Mouse (Mus musculus): ENCODE measurements around the gene 4930404N11Rik. TPM values are rescaled to one million over a fixed set of nuclear protein-coding genes. Genes with fewer than 3 reads are reported as not detected.

4930404N11Rik gene
- polyA plus RNA-seq, 1 experiment from 2014 or later, result 1.5 TPM

GRCm38 (mm10) chr10:81392781-81393185 lies 27.2 kb upstream of the 4930404N11Rik start, which contains the start of gene Smim24:
Smim24 (plus strand) TSS chr10:81393051.
- no peaks in the 10 kb centered on the region for H3K9me3 ChIP-seq (ENCODE audit: control insufficient read depth)
- H3K36me3 ChIP-seq (ENCODE audit: control insufficient read depth, insufficient read depth), result peaks cover 24% of the 10 kb centered on the region
- H3K9ac ChIP-seq (ENCODE audit: low read depth, low read length), result peak within 1 kb of the TSS; percentile 63
- no peak for TF ChIP-seq CTCF (IDR thresholded peaks at IDR 0.05; ENCODE audit: low read depth)
- 32% methylated on average over 14 of the region's 14 CpGs for WGBS
- ATAC-seq, result peak; percentile 87
- peak within 1 kb of the TSS; percentile 95 for H3K27ac ChIP-seq (ENCODE audit: low read depth, low read length)
- H3K4me1 ChIP-seq (replicated peaks; ENCODE audit: control insufficient read depth, insufficient read depth, low read length), result no peaks in the 10 kb centered on the region; the same call in 1 of the 2 replicates
- H3K4me2 ChIP-seq (replicated peaks; ENCODE audit: low read depth), result peak within 1 kb of the TSS; percentile 79
- H3K27me3 ChIP-seq (replicated peaks; ENCODE audit: control insufficient read depth, insufficient read depth, low read length), result no peaks in the 10 kb centered on the region
- peak within 1 kb of the TSS; percentile 48 for H3K4me3 ChIP-seq (ENCODE audit: low read depth, low read length)

- H3K9ac ChIP-seq (ENCODE audit: low read depth, low read length), result no peak overlapping the region
- H3K9me3 ChIP-seq (ENCODE audit: control insufficient read depth), result no peaks in the 10 kb centered on the region
- H3K4me3 ChIP-seq (ENCODE audit: low read depth, low read length), result peak overlapping the region; percentile 48; the same call in 1 of the 2 replicates
- no peaks in the 10 kb centered on the region for H3K27me3 ChIP-seq (replicated peaks; ENCODE audit: control insufficient read depth, insufficient read depth, low read length)
- no peaks in the 10 kb centered on the region; the same call in 1 of the 2 replicates for H3K4me1 ChIP-seq (replicated peaks; ENCODE audit: control insufficient read depth, insufficient read depth, low read length)
- no peak for TF ChIP-seq CTCF (IDR thresholded peaks at IDR 0.05; ENCODE audit: low read depth)
- peak; percentile 85 for ATAC-seq
- H3K36me3 ChIP-seq (ENCODE audit: control insufficient read depth, insufficient read depth), result peaks cover 29% of the 10 kb centered on the region
- H3K4me2 ChIP-seq (replicated peaks; ENCODE audit: low read depth), result peak overlapping the region; percentile 79
- 43% methylated on average over 6 of the region's 6 CpGs for whole genome bisulfite sequencing
- peak overlapping the region; percentile 95 for H3K27ac ChIP-seq (ENCODE audit: low read depth, low read length)
Measured at GRCm38 (mm10) chr10:81392270-81392669, 26.7 kb upstream of the 4930404N11Rik start.

GRCm38 (mm10) chr10:81390678-81390965 lies 25.0 kb upstream of the 4930404N11Rik start:
- no peak overlapping the region for H3K27ac ChIP-seq (ENCODE audit: low read depth, low read length)
- H3K4me1 ChIP-seq (replicated peaks; ENCODE audit: control insufficient read depth, insufficient read depth, low read length), result no peaks in the 10 kb centered on the region; the same call in 1 of the 2 replicates
- H3K36me3 ChIP-seq (ENCODE audit: control insufficient read depth, insufficient read depth), result peaks cover 38% of the 10 kb centered on the region
- TF ChIP-seq CTCF (IDR thresholded peaks at IDR 0.05; ENCODE audit: low read depth), result no peak
- no peak overlapping the region for H3K4me2 ChIP-seq (replicated peaks; ENCODE audit: low read depth)
- ATAC-seq, result no peak
- H3K27me3 ChIP-seq (replicated peaks; ENCODE audit: control insufficient read depth, insufficient read depth, low read length), result no peaks in the 10 kb centered on the region
- H3K9me3 ChIP-seq (ENCODE audit: control insufficient read depth), result no peaks in the 10 kb centered on the region
- WGBS, result 90% methylated on average over 13 of the region's 13 CpGs
- no peak overlapping the region for H3K9ac ChIP-seq (ENCODE audit: low read depth, low read length)
- H3K4me3 ChIP-seq (ENCODE audit: low read depth, low read length), result no peak overlapping the region

- Histone ChIP-seq H3K4me1 (replicated peaks; ENCODE audit: control insufficient read depth, insufficient read depth, low read length) (peaks cover 2% of the 10 kb centered on the region; the same call in 1 of the 2 replicates), H3K4me2 (replicated peaks; ENCODE audit: low read depth) (no peak overlapping the region), H3K9ac (ENCODE audit: low read depth, low read length) (no peak overlapping the region), H3K9me3 (ENCODE audit: control insufficient read depth) (no peaks in the 10 kb centered on the region), H3K27me3 (replicated peaks; ENCODE audit: control insufficient read depth, insufficient read depth, low read length) (no peaks in the 10 kb centered on the region), H3K27ac (ENCODE audit: low read depth, low read length) (no peak overlapping the region), H3K4me3 (ENCODE audit: low read depth, low read length) (no peak overlapping the region), H3K36me3 (ENCODE audit: control insufficient read depth, insufficient read depth) (peaks cover 37% of the 10 kb centered on the region)
- TF ChIP-seq CTCF (IDR thresholded peaks at IDR 0.05; ENCODE audit: low read depth), result peak; percentile 93
- ATAC-seq, result no peak
- 62% methylated on average over 23 of the region's 23 CpGs for WGBS
Measured at GRCm38 (mm10) chr10:81389801-81390677, 24.4 kb upstream of the 4930404N11Rik start.

- H3K27ac ChIP-seq (ENCODE audit: low read depth, low read length), result no peak overlapping the region
- TF ChIP-seq CTCF (IDR thresholded peaks at IDR 0.05; ENCODE audit: low read depth), result no peak
- H3K4me2 ChIP-seq (replicated peaks; ENCODE audit: low read depth), result no peak overlapping the region
- no peak for ATAC-seq
- no peak overlapping the region for H3K4me3 ChIP-seq (ENCODE audit: low read depth, low read length)
- peaks cover 3% of the 10 kb centered on the region; the same call in 1 of the 2 replicates for H3K4me1 ChIP-seq (replicated peaks; ENCODE audit: control insufficient read depth, insufficient read depth, low read length)
- H3K36me3 ChIP-seq (ENCODE audit: control insufficient read depth, insufficient read depth), result peaks cover 34% of the 10 kb centered on the region
- H3K9me3 ChIP-seq (ENCODE audit: control insufficient read depth), result no peaks in the 10 kb centered on the region
- H3K9ac ChIP-seq (ENCODE audit: low read depth, low read length), result no peak overlapping the region; the same call in 1 of the 2 replicates
- 76% methylated on average over 3 of the region's 3 CpGs for whole genome bisulfite sequencing
- H3K27me3 ChIP-seq (replicated peaks; ENCODE audit: control insufficient read depth, insufficient read depth, low read length), result no peaks in the 10 kb centered on the region
Measured at GRCm38 (mm10) chr10:81389373-81389772, 23.8 kb upstream of the 4930404N11Rik start.

- Histone ChIP-seq H3K36me3 (ENCODE audit: control insufficient read depth, insufficient read depth) (peaks cover 34% of the 10 kb centered on the region), H3K27ac (ENCODE audit: low read depth, low read length) (no peak within 1 kb of the TSS), H3K9ac (ENCODE audit: low read depth, low read length) (no peak within 1 kb of the TSS; the same call in 1 of the 2 replicates), H3K27me3 (replicated peaks; ENCODE audit: control insufficient read depth, insufficient read depth, low read length) (no peaks in the 10 kb centered on the region), H3K9me3 (ENCODE audit: control insufficient read depth) (no peaks in the 10 kb centered on the region), H3K4me3 (ENCODE audit: low read depth, low read length) (no peak within 1 kb of the TSS), H3K4me1 (replicated peaks; ENCODE audit: control insufficient read depth, insufficient read depth, low read length) (peaks cover 3% of the 10 kb centered on the region; the same call in 1 of the 2 replicates), H3K4me2 (replicated peaks; ENCODE audit: low read depth) (no peak within 1 kb of the TSS)
- no peak for TF ChIP-seq CTCF (IDR thresholded peaks at IDR 0.05; ENCODE audit: low read depth)
- no peak for ATAC-seq
- 47% methylated on average over 5 of the region's 5 CpGs for WGBS
Measured at GRCm38 (mm10) chr10:81388505-81389055, 23.0 kb upstream of the 4930404N11Rik start, which contains the start of gene Gm48552. Gm48552 (plus strand) TSS chr10:81389005.

Measured in intestine, postnatal 0 days (tissue).